ENCODE assay signal across 26 mouse cellular contexts in genomic region chr7:64546801-64547200, GRCm38 (mm10). TPM values are rescaled to one million over a fixed set of nuclear protein-coding genes. Genes with fewer than 3 reads are reported as not detected.
DNase-seq lines count a peak whose midpoint lies in the region; TF ChIP-seq lines count a peak whose summit lies in the region.
"Had no signal": no experiment of that assay in that cellular context is flagged by ENCODE, and none has a peak within 500 bp of the region (broad histone marks: within the 10 kb centered on the region; RNA-seq: fewer than 3 reads in every experiment).

No protein-coding gene starts in this region.

- H3K4me3 ChIP-seq in cerebellum, adult 2 months (replicated peaks; ENCODE audit: insufficient read depth, low read depth, low read length) = no peak overlapping the region
- H3K4me3 ChIP-seq: embryonic facial prominence, embryonic 13.5 days; forebrain, embryonic 10.5 days; forebrain, embryonic 15.5 days; heart, adult 2 months; heart, embryonic 13.5 days; kidney, embryonic 15.5 days; limb, embryonic 13.5 days; lung, embryonic 15.5 days; midbrain, embryonic 13.5 days; neural tube, embryonic 13.5 days had no signal

- no peaks in the 10 kb centered on the region for H3K27me3 ChIP-seq in cerebellum, adult 2 months (ENCODE audit: control insufficient read depth, insufficient read depth, low read length)
- H3K27me3 ChIP-seq: embryonic facial prominence, embryonic 13.5 days; forebrain, embryonic 15.5 days; heart, embryonic 13.5 days; kidney, embryonic 15.5 days; limb, embryonic 13.5 days; lung, embryonic 15.5 days; midbrain, embryonic 13.5 days; neural tube, embryonic 13.5 days; Patski had no signal

- TF ChIP-seq POLR2A in cerebellum, adult 2 months (IDR thresholded peaks at IDR 0.05; ENCODE audit: borderline replicate concordance, insufficient read depth, low read length) = no peak

- peaks cover 42% of the 10 kb centered on the region for H3K4me1 ChIP-seq in cerebellum, adult 2 months (ENCODE audit: control insufficient read depth, insufficient read depth, low read length)
- H3K4me1 ChIP-seq: heart, embryonic 13.5 days; kidney, embryonic 15.5 days; limb, embryonic 13.5 days; lung, embryonic 15.5 days had no signal

- 15% methylated on average over 8 of the region's 8 CpGs for WGBS in cerebellum, adult 2 months

- intact Hi-C loops in left cerebral cortex, postnatal 36 days (cut with DNase I) = no loop called here

- no peak for TF ChIP-seq CTCF in cerebellum, adult 2 months (IDR thresholded peaks at IDR 0.05; ENCODE audit: borderline replicate concordance, insufficient read depth, low read depth, low read length)

- H3K27ac ChIP-seq in cerebellum, adult 2 months (ENCODE audit: insufficient read depth, low read length) = peak overlapping the region; percentile 58
- H3K27ac ChIP-seq: embryonic facial prominence, embryonic 13.5 days; forebrain, embryonic 10.5 days; forebrain, embryonic 15.5 days; heart, adult 2 months; heart, embryonic 13.5 days; kidney, embryonic 15.5 days; limb, embryonic 13.5 days; lung, embryonic 15.5 days; macrophage; midbrain, embryonic 13.5 days; neural tube, embryonic 13.5 days had no signal

- DNase-seq in cerebellum, adult 2 months = peak; percentile 61 to 73
- no peak for DNase-seq in cerebellum, postnatal 4 days (ENCODE audit: low spot score in 2 of 2)
- peak; percentile 32 to 55 for DNase-seq in layer of hippocampus, adult 18-20 months (ENCODE audit: low spot score in 2 of 2)
- DNase-seq in layer of hippocampus, postnatal 36 days = no peak
- DNase-seq in left cerebral cortex, postnatal 36 days (ENCODE audit: low spot score in 2 of 2) = peak; percentile 40 to 59
- DNase-seq in left cerebral cortex, adult 11 months (ENCODE audit: low spot score) = no peak
- peak; percentile 75 for DNase-seq in brain, adult 2 months (ENCODE audit: low read depth, low spot score)
- no peak for DNase-seq in embryo, embryonic 10 days (ENCODE audit: low spot score)
- DNase-seq: adrenal gland, postnatal 10 days; heart, adult 2 months; heart, postnatal 10 days; kidney, adult 18-20 months; thymus, postnatal 4 days had no signal

RNA-seq across cellular contexts. Expression of gene Apba2, which starts 45.3 kb away (rescaled TPM):
- polyA plus RNA-seq in cerebellum, adult 2 months (2012; rRNA removed) = 167 and 182 TPM in 2 replicates
- total RNA-seq in layer of hippocampus, adult 18-20 months (2021) = 100 to 1,000 TPM; 247 to 248 TPM
- 100 to 1,000 TPM; 258 to 259 TPM for total RNA-seq in layer of hippocampus, postnatal 36 days (2021)
- total RNA-seq in left cerebral cortex, postnatal 36 days (2021) = 100 to 1,000 TPM; 245 to 264 TPM
- total RNA-seq: megakaryocyte-erythroid progenitor cell, adult 5-6 weeks; MEL had no signal
- polyA plus RNA-seq: macrophage, Patski had no signal

Comparison
In these comparisons a context has a peak if more than half of its experiments do, and no peak if none do; other contexts are left out.
1. DNase-seq: peak in cerebellum, adult 2 months (2 of 2), layer of hippocampus, adult 18-20 months (2 of 2), left cerebral cortex, postnatal 36 days (2 of 2) and brain, adult 2 months (single experiment); none in cerebellum, postnatal 4 days (0 of 2), layer of hippocampus, postnatal 36 days (0 of 2), left cerebral cortex, adult 11 months (single experiment) and embryo, embryonic 10 days (single experiment).